Mouse (Mus musculus) forebrain, postnatal 0 days (tissue): ENCODE data around the gene Hmga1. TPM values are rescaled to one million over a fixed set of nuclear protein-coding genes. Genes with fewer than 3 reads are reported as not detected.
A peak's percentile ranks its signal among the peaks of the same experiment; 100 is the strongest.

Experiments used
- ATAC-seq: fragments of 200-750 bp; cut with Nextera tagmentation; 2 replicates; pipeline ENCODE4 v1.8.0; 2017; ENCODE audit warnings: mild to moderate bottlenecking, moderate library complexity
- DNase-seq: peaks from one replicate; pipeline ENCODE4 v3.0.0-alpha.2; 2015
- H3K27ac ChIP-seq: fragments of 300-500 bp; sonication (generic); 2 replicates; pipeline ENCODE4 v1.5.1; 2014; ENCODE audit warnings: low read depth, mild to moderate bottlenecking, antibody characterized with exemption, low read length, moderate library complexity, mixed read lengths
- H3K27me3 ChIP-seq: fragments of 300-500 bp; sonication (generic); 2 replicates; pipeline ENCODE4 v1.6.1; 2014; ENCODE audit warnings: mild to moderate bottlenecking, low read length, mixed read lengths; ENCODE audit not compliant: insufficient read depth
- H3K36me3 ChIP-seq: fragments of 300-500 bp; sonication (generic); 2 replicates; pipeline ENCODE4 v1.6.1; 2014; ENCODE audit warnings: mild to moderate bottlenecking, moderate library complexity; ENCODE audit not compliant: insufficient read depth
- H3K4me1 ChIP-seq: fragments of 300-500 bp; sonication (generic); 2 replicates; pipeline ENCODE4 v1.6.1; 2014; ENCODE audit warnings: antibody characterized with exemption; ENCODE audit not compliant: insufficient read depth
- H3K4me2 ChIP-seq: fragments of 300-500 bp; sonication (generic); 2 replicates; pipeline ENCODE4 v1.6.1; 2014; ENCODE audit warnings: low read depth, mild to moderate bottlenecking, moderate library complexity
- H3K4me3 ChIP-seq: fragments of 300-500 bp; sonication (generic); 2 replicates; pipeline ENCODE4 v1.5.1; 2014; ENCODE audit warnings: low read depth, low read length, mixed read lengths
- H3K9ac ChIP-seq: fragments of 300-500 bp; sonication (generic); 2 replicates; pipeline ENCODE4 v1.6.1; 2014; ENCODE audit warnings: mild to moderate bottlenecking
- H3K9me3 ChIP-seq: fragments of 300-500 bp; sonication (generic); 2 replicates; pipeline ENCODE4 v1.6.1; 2016; ENCODE audit warnings: low read length
- CTCF ChIP-seq: sonication (generic); IDR thresholded peaks from 2 replicates; pipeline ENCODE4 v1.5.1; 2016; ENCODE audit warnings: antibody characterized with exemption, control low read depth, low read depth
- WGBS: fragments of 180-500 bp; shearing (Covaris S2); extraction: QIAGEN DNeasy Blood & Tissue Kit; methylation state at CpG from one replicate; pipeline ENCODE4 v1.1.7; 2014; 5-methylcytosine and 5-hydroxymethylcytosine counted together
- polyA plus RNA-seq: library from polyadenylated mRNA; unstranded; fragments of >200 nt; fragmentation: Nextera tagmentation; extraction: Ambion mirVana; gene quantifications from 2 replicates; pipeline ENCODE4 v1.2.1, GENCODE M21; 2015
- total RNA-seq: library from RNA; depleted of rRNA; stranded (reverse); fragments of >200 nt; gene quantifications from 2 replicates; pipeline ENCODE4 v1.2.3, GENCODE M21; 2014

Gene Hmga1
- total and polyA plus RNA-seq, 2 experiments from 2014 or later = 99.1 to 122 TPM

DNA sequence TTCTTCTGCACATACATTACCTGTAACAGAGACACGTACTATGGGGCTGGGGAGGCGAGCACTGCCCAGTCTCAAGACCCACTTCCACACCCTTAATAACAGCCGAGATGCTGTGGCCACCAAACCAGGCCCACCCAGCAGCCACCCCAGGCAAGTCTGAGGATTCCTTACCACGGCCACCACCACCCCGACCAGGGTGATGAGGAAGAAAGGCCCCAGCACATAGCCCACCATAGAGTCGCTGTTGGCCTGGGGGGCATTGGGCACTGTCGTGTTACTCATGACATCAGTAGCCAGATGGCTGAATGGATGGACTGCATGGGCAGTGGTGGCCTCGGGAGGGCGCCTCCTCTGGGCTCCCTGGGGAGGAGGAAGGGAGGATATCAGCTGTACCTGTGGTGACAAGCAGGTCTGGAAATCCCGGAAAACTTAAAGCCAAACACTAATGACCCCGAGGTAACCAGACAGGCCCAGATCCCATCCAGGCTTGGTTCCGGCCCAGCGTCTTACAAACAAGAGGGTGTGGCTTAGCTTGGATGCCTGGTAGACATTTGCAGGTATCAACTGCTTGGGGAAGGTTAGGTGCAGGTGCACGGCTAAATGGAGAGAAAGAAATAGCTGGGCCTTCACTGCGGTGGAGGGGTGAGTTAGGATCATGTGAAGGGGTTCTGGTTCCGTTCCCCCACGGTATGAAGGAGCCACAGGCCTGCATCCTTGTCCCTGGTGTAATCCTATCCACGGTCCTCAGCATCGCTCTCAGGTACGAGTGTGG, 8.3 kb downstream of the Hmga1 start:
- WGBS = 16% methylated on average over 20 of the region's 20 CpGs
- peak overlapping the region; percentile 48 for H3K27ac ChIP-seq

DNA sequence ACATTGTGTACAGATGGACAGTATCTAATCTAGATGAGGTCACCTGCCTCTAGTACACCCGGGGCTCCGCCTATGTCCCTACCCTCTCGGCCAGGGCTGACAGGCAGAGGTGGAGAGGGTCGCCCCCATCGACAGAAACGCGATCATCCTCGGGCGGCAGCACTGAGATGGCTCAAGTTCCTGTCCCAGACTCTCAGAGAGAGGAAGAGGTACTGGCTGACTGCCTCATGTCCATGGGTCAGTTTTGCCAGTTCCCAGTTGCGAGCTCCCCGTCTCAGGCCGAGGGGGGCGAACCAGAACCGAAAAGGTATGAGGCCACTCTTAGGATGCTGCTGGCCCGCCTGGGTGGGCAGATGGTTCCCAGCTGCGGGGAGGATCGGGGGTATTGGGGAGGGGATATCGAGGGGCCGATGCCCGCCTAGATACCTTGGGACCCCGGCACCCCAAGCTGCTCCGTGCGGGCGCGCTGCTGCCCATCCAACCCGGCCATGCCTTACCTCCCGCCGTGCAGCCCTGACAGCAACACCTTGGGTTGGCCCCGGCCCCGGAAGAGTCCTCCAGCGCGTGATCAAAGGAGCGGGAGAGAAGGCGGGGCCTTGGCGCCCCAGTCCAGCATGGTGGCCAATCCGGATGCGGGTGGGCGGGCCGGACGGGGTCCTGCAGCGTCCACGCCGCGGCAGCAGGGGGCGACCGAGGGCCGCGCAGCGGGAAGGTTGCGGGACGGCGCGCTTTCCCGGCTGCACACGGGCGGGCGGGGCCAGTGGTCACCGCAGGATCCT, 9.1 kb downstream of the Hmga1 start, which contains the start of gene AI413582:
Gene AI413582, minus strand, starts transcription at position 594 of the 779 bp plus-strand sequence.
- Histone ChIP-seq H3K27ac (peak within 1 kb of the TSS; percentile 48), H3K27me3 (no peaks in the 10 kb centered on the region), H3K9ac (peak within 1 kb of the TSS; percentile 68), H3K36me3 (peaks cover 5% of the 10 kb centered on the region), H3K4me1 (peaks cover 8% of the 10 kb centered on the region; the same call in 1 of the 2 replicates), H3K9me3 (no peaks in the 10 kb centered on the region), H3K4me3 (peak within 1 kb of the TSS; percentile 66), H3K4me2 (peak within 1 kb of the TSS; percentile 89)
- TF ChIP-seq CTCF = peak; percentile 96
- ATAC-seq (peak; percentile 95), DNase-seq (peak; percentile 95)
- WGBS = under 1% methylated on average over 58 of the region's 58 CpGs

More for the DNA sequence above, 8.3 kb downstream of the Hmga1 start:
- DNase-seq (no peak), ATAC-seq (no peak)
- TF ChIP-seq CTCF = peak; percentile 43
- peaks cover 8% of the 10 kb centered on the region; the same call in 1 of the 2 replicates for H3K4me1 ChIP-seq
- H3K27me3 ChIP-seq = no peaks in the 10 kb centered on the region
- peak overlapping the region; percentile 66 for H3K4me3 ChIP-seq
- H3K9me3 ChIP-seq = no peaks in the 10 kb centered on the region
- peak overlapping the region; percentile 68 for H3K9ac ChIP-seq
- peaks cover 5% of the 10 kb centered on the region for H3K36me3 ChIP-seq
- H3K4me2 ChIP-seq = peak overlapping the region; percentile 89

DNA sequence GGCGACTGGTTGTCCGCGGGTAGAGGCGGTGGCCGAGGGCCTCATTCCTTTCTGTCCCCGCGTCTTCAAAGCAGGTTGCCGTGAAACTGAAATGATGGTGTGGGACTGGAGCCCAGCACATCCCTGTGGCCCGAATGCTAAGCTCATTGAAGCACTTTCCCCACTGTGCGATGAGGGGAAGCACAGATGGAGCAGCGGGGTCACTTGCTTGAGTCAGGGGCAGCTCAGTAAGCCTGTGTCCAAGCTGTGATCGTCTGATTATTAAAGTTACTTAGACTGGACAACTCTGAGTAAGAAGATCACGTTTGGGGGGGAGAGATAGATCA, 9.6 kb downstream of the Hmga1 start:
- peak overlapping the region; percentile 66 for H3K4me3 ChIP-seq
- H3K9me3 ChIP-seq = no peaks in the 10 kb centered on the region
- peak overlapping the region; percentile 89 for H3K4me2 ChIP-seq
- no peaks in the 10 kb centered on the region for H3K27me3 ChIP-seq
- H3K4me1 ChIP-seq = peaks cover 8% of the 10 kb centered on the region; the same call in 1 of the 2 replicates
- peak overlapping the region; percentile 35; the same call in 1 of the 2 replicates for H3K27ac ChIP-seq
- peaks cover 5% of the 10 kb centered on the region for H3K36me3 ChIP-seq
- under 1% methylated on average over 13 of the region's 13 CpGs for WGBS
- peak overlapping the region; percentile 68 for H3K9ac ChIP-seq
- no peak; the same call in 1 of the 2 replicates for ATAC-seq
- DNase-seq = no peak
- TF ChIP-seq CTCF = no peak

DNA sequence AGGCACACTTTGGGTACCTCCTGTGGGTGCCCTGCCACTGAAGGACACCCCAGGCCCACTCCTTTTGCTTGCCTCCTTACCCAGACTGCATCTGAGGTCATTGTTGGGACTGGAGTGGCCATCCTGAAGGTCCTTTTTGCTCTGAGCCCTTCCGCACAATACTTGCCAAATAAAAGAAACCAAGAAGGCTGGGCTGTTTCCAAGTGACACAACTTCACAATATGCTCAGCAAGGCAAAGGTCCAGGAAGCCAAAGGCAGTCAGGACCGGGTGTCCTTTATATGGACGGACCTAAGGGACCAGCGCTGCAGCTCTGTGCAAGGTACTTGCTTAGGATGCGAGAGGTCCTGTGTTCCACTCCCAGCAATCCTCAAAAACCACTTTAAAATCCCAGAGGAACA, 11.9 kb downstream of the Hmga1 start:
- no peak for TF ChIP-seq CTCF
- Histone ChIP-seq H3K36me3 (no peaks in the 10 kb centered on the region; the same call in 1 of the 2 replicates), H3K4me1 (peaks cover 8% of the 10 kb centered on the region; the same call in 1 of the 2 replicates), H3K27me3 (no peaks in the 10 kb centered on the region), H3K4me2 (no peak overlapping the region), H3K4me3 (no peak overlapping the region), H3K27ac (no peak overlapping the region), H3K9me3 (no peaks in the 10 kb centered on the region), H3K9ac (no peak overlapping the region)
- 86% methylated on average over 5 of the region's 5 CpGs for WGBS
- ATAC-seq = no peak
- no peak for DNase-seq

DNA sequence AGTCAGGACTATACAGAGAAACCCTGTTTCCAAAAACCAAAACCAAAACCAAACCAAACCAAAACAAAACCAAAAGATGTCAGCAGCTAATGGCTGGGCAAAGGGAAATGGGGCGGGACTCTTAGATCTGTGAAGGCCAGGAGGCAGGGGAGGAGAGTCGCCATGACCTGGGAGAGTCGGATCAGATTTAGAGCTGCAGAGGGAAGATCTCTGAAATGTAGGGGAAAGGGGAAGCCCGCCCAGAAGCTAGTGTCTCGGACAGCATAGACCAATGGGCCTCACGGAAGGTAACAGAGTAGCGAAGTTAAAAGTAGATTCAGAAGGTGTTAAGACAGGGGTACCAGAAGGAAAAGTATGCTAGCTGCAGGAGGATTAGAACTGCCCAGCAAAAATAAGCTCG, 15.0 kb downstream of the Hmga1 start:
- no peak for TF ChIP-seq CTCF
- DNase-seq (no peak), ATAC-seq (no peak)
- Histone ChIP-seq H3K4me1 (no peaks in the 10 kb centered on the region), H3K27ac (no peak overlapping the region), H3K9ac (no peak overlapping the region), H3K4me2 (no peak overlapping the region), H3K9me3 (no peaks in the 10 kb centered on the region), H3K4me3 (no peak overlapping the region), H3K27me3 (no peaks in the 10 kb centered on the region), H3K36me3 (peaks cover 9% of the 10 kb centered on the region)
- WGBS = 79% methylated on average over 8 of the region's 8 CpGs

DNA sequence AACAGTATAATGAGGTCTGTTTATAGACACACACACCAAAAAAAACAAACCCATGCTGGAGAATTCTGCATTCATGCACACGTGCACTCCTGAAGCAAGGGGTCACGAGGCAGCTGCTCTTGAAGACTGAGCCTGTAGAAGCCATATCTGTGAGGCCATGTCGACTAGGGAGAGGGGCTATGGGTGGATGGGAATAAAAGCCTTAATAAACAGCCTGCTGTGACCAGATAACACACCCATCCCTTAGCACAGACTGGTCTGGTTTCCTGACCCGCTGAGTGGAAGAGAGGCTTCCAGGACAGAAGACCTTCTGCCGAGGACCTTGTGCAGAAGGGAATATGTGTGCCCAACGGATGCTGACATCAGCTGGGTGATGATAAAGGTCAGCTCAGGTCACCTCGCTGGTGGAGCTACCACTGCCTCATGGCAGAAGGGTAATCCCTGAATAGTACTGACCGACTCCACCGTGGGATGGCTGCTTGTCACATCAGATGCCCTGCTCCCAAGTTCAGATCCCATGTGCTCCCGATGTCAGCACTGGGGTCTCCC, 17.5 kb downstream of the Hmga1 start:
- Histone ChIP-seq H3K27me3 (no peaks in the 10 kb centered on the region), H3K4me3 (no peak overlapping the region), H3K9me3 (no peaks in the 10 kb centered on the region), H3K36me3 (peaks cover 12% of the 10 kb centered on the region), H3K9ac (no peak overlapping the region), H3K4me1 (no peaks in the 10 kb centered on the region), H3K4me2 (no peak overlapping the region), H3K27ac (no peak overlapping the region)
- WGBS = 86% methylated on average over 10 of the region's 10 CpGs
- ATAC-seq (no peak), DNase-seq (no peak)
- no peak for TF ChIP-seq CTCF
